Mouse (Mus musculus): Measurements from ENCODE around the gene Frmd4b.

- TF ChIP-seq CTCF (IDR thresholded peaks at IDR 0.05; ENCODE audit: low read depth, low read length) (no peak), POLR2A (IDR thresholded peaks at IDR 0.05; ENCODE audit: extremely low read depth, insufficient read depth, low read length) (no peak)
Observed at GRCm38 (mm10) chr6:97517616-97518235, 99.6 kb downstream of the Frmd4b start.

Measured in liver, adult 2 months (tissue).